Mouse (Mus musculus): ENCODE data around the gene Ptn. TPM values are rescaled to one million over a fixed set of nuclear protein-coding genes. Genes with fewer than 3 reads are reported as not detected.

Ptn gene
- polyA plus RNA-seq, 1 experiment from 2014 or later: 120 TPM

DNA sequence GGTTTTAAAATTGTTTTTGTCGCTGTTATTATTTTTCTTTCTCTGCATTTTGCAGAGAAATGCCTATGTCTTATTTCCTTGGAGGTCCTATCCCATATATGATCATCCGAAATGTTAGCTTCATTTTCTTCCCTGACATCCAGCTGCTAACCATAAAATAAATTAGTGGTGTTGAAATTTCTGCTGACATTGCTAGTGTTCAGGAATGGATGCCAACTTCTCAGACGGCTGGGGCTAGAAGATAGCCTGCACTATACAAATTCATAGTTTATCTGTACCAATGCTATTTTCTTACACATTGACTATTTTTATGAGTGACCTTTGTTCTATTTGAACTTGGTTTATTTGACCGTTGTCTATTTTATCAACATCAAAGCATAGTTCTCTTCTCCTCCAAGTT lies 20.8 kb downstream of the Ptn start:
- Histone ChIP-seq H3K27ac (ENCODE audit: low read depth, low read length) (no peak overlapping the region), H3K9ac (ENCODE audit: low read depth, low read length) (no peak overlapping the region), H3K9me3 (ENCODE audit: control insufficient read depth) (no peaks in the 10 kb centered on the region), H3K4me1 (replicated peaks; ENCODE audit: control insufficient read depth, insufficient read depth, low read length) (no peaks in the 10 kb centered on the region), H3K27me3 (replicated peaks; ENCODE audit: control insufficient read depth, insufficient read depth, low read length) (no peaks in the 10 kb centered on the region), H3K4me2 (replicated peaks; ENCODE audit: low read depth) (no peak overlapping the region), H3K4me3 (ENCODE audit: low read depth, low read length) (no peak overlapping the region), H3K36me3 (ENCODE audit: control insufficient read depth, insufficient read depth) (no peaks in the 10 kb centered on the region)
- WGBS: 37% methylated on average over 4 of the region's 4 CpGs
- ATAC-seq: no peak
- TF ChIP-seq CTCF (IDR thresholded peaks at IDR 0.05; ENCODE audit: low read depth): no peak

DNA sequence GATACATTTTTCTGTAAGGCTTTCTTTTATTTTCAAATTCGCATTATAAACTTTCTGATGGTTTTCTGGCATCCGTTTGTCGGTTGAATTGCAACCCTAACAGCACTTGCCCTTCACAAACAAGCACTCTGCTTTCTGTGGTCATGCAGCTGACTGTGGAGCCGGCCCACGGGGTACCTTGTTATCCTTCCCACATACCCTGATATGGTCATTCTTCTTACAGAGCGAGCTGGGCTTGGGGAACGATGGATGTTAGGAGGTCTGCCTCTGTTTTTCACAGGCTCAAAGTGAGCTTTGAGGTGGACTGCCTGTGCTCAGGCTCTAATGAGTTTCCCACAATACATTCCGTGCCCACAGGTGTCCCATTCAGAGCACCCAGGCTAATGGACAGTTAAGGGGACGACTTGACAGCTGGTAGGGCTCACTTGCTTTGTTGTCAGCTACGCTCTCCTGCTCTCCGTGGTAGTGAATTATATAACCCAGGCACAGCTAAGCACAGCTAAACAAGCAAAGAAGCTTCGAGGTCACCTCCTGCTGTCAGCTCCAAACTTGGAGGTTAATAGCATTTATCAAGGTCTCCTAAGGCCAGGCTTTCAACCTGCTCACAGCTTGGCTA lies 21.3 kb downstream of the Ptn start:
- no peak for TF ChIP-seq CTCF (IDR thresholded peaks at IDR 0.05; ENCODE audit: low read depth)
- no peak for ATAC-seq
- H3K4me2 ChIP-seq (replicated peaks; ENCODE audit: low read depth): no peak overlapping the region

DNA sequence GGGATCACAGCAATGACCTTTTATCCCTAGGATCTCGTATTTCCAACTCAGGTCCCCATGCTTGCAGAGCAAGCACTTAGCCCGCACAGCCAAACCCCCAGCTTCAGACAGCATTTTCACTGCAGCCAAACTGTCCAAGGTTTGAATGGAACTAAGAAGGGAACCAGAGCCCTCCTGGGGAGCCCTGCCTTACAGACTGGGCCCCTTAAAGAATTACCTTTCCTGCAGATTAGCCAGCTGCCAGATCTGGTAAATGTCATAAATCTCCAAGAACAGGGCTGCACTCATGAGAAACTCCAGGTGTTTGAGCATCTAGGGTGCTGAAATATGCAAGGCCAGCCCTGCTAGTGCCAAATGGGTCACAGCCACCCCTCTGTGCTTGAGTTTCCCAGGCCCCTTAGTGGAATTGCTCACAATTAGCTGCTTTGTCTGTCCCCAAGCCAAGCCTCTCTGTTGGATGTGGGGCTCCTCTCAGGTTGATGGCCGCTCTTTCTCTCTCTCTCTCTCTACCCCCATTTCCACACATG lies 25.3 kb downstream of the Ptn start:
- no peak overlapping the region for H3K27ac ChIP-seq (ENCODE audit: low read depth, low read length)
- ATAC-seq: no peak
- 39% methylated on average over 3 of the region's 3 CpGs for WGBS

More for the DNA sequence above, 21.3 kb downstream of the Ptn start:
- Histone ChIP-seq H3K9ac (ENCODE audit: low read depth, low read length) (no peak overlapping the region), H3K36me3 (ENCODE audit: control insufficient read depth, insufficient read depth) (no peaks in the 10 kb centered on the region), H3K27me3 (replicated peaks; ENCODE audit: control insufficient read depth, insufficient read depth, low read length) (no peaks in the 10 kb centered on the region), H3K4me1 (replicated peaks; ENCODE audit: control insufficient read depth, insufficient read depth, low read length) (no peaks in the 10 kb centered on the region), H3K9me3 (ENCODE audit: control insufficient read depth) (no peaks in the 10 kb centered on the region), H3K4me3 (ENCODE audit: low read depth, low read length) (no peak overlapping the region), H3K27ac (ENCODE audit: low read depth, low read length) (no peak overlapping the region)
- 54% methylated on average over 12 of the region's 12 CpGs for WGBS

GRCm38 (mm10) chr6:36782481-36782880 lies 27.5 kb downstream of the Ptn start:
- TF ChIP-seq CTCF (IDR thresholded peaks at IDR 0.05; ENCODE audit: low read depth): no peak
- Histone ChIP-seq H3K4me1 (replicated peaks; ENCODE audit: control insufficient read depth, insufficient read depth, low read length) (no peaks in the 10 kb centered on the region), H3K27me3 (replicated peaks; ENCODE audit: control insufficient read depth, insufficient read depth, low read length) (no peaks in the 10 kb centered on the region), H3K4me3 (ENCODE audit: low read depth, low read length) (no peak overlapping the region), H3K4me2 (replicated peaks; ENCODE audit: low read depth) (no peak overlapping the region), H3K9ac (ENCODE audit: low read depth, low read length) (no peak overlapping the region), H3K36me3 (ENCODE audit: control insufficient read depth, insufficient read depth) (no peaks in the 10 kb centered on the region), H3K9me3 (ENCODE audit: control insufficient read depth) (no peaks in the 10 kb centered on the region), H3K27ac (ENCODE audit: low read depth, low read length) (no peak overlapping the region)
- 57% methylated on average over 4 of the region's 4 CpGs for WGBS
- no peak for ATAC-seq

More for the DNA sequence above, 25.3 kb downstream of the Ptn start:
- no peaks in the 10 kb centered on the region for H3K27me3 ChIP-seq (replicated peaks; ENCODE audit: control insufficient read depth, insufficient read depth, low read length)
- no peak overlapping the region for H3K4me2 ChIP-seq (replicated peaks; ENCODE audit: low read depth)
- no peak overlapping the region for H3K9ac ChIP-seq (ENCODE audit: low read depth, low read length)
- no peaks in the 10 kb centered on the region for H3K9me3 ChIP-seq (ENCODE audit: control insufficient read depth)
- H3K36me3 ChIP-seq (ENCODE audit: control insufficient read depth, insufficient read depth): no peaks in the 10 kb centered on the region
- TF ChIP-seq CTCF (IDR thresholded peaks at IDR 0.05; ENCODE audit: low read depth): no peak
- no peak overlapping the region for H3K4me3 ChIP-seq (ENCODE audit: low read depth, low read length)
- H3K4me1 ChIP-seq (replicated peaks; ENCODE audit: control insufficient read depth, insufficient read depth, low read length): no peaks in the 10 kb centered on the region

DNA sequence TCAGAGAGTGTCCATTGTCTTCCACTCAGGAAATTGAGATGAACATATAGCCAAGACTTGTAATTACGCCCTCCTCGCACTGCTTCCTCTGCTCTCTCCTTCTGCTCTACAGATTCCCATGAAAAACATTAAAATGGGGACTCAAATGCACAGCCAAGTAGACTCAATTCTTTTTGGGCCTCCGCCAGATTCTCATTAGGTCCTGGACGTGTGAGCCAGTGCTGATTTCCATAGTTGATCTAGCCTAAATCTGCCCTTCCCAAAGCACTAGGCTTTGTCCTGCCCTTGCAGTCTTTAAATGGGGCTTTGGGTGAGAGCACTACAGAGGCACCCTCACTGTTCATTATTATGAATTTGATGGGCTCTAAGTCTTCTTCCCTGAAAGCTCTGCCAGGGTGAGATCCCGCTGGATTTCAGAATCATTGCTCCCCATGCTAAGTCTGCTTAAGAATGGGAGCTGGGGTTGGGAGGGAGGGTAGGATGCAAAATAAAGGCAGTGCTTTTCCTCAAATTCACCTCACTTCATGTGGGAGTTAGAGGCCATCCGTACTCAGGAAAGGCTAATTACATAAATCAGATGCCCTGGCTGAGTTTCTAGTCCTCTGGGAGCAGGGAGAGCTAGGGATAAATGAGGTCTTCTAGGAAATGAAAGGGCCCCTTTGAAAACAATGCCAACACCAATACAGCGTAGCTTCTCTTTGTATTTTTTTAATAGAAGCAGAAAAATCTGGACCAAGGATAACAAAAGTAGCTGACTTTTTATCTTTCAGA lies 32.3 kb downstream of the Ptn start:
- no peak for TF ChIP-seq CTCF (IDR thresholded peaks at IDR 0.05; ENCODE audit: low read depth)
- Histone ChIP-seq H3K4me3 (ENCODE audit: low read depth, low read length) (no peak overlapping the region), H3K27me3 (replicated peaks; ENCODE audit: control insufficient read depth, insufficient read depth, low read length) (no peaks in the 10 kb centered on the region), H3K9ac (ENCODE audit: low read depth, low read length) (no peak overlapping the region), H3K4me2 (replicated peaks; ENCODE audit: low read depth) (no peak overlapping the region), H3K36me3 (ENCODE audit: control insufficient read depth, insufficient read depth) (no peaks in the 10 kb centered on the region), H3K27ac (ENCODE audit: low read depth, low read length) (no peak overlapping the region), H3K9me3 (ENCODE audit: control insufficient read depth) (no peaks in the 10 kb centered on the region), H3K4me1 (replicated peaks; ENCODE audit: control insufficient read depth, insufficient read depth, low read length) (no peaks in the 10 kb centered on the region)
- no peak for ATAC-seq
- 65% methylated on average over 7 of the region's 7 CpGs for WGBS

DNA sequence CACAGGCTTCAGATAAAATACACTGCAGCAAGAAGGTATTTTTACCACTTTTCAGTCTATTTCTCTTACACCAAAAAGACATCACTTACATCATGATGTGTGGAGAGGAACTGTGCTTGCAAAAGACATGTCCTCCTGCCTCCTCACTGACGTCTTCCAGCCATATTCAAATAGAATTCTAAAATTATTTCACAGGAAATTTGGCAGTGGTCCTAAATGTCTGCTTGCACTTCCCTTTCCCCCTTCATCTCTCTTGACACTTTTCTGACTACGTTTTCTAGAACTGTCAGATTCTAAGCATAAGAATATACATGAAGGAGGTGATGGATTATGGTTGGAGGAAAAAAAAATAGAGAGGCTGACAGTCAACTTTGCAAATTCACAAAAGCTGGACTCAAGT lies 33.0 kb downstream of the Ptn start:
- TF ChIP-seq CTCF (IDR thresholded peaks at IDR 0.05; ENCODE audit: low read depth): no peak
- no peaks in the 10 kb centered on the region for H3K36me3 ChIP-seq (ENCODE audit: control insufficient read depth, insufficient read depth)
- H3K27me3 ChIP-seq (replicated peaks; ENCODE audit: control insufficient read depth, insufficient read depth, low read length): no peaks in the 10 kb centered on the region
- no peak overlapping the region for H3K27ac ChIP-seq (ENCODE audit: low read depth, low read length)
- WGBS: 50% methylated on average over 2 of the region's 2 CpGs
- ATAC-seq: no peak
- no peak overlapping the region for H3K4me3 ChIP-seq (ENCODE audit: low read depth, low read length)
- no peak overlapping the region for H3K9ac ChIP-seq (ENCODE audit: low read depth, low read length)
- no peak overlapping the region for H3K4me2 ChIP-seq (replicated peaks; ENCODE audit: low read depth)
- no peaks in the 10 kb centered on the region for H3K9me3 ChIP-seq (ENCODE audit: control insufficient read depth)
- H3K4me1 ChIP-seq (replicated peaks; ENCODE audit: control insufficient read depth, insufficient read depth, low read length): no peaks in the 10 kb centered on the region

All from intestine, postnatal 0 days (tissue).